In genomic region chr8:57588604-57589003, GRCm38 (mm10) we compare ENCODE assay signal across 15 mouse cellular contexts.
"Had no signal": no experiment of that assay in that cellular context is flagged by ENCODE, and none has a peak within 500 bp of the region (broad histone marks: within the 10 kb centered on the region; RNA-seq: fewer than 3 reads in every experiment).

No protein-coding gene starts in this region.

- H3K4me2 ChIP-seq: limb, embryonic 13.5 days; liver, embryonic 13.5 days; midbrain, embryonic 12.5 days; midbrain, embryonic 15.5 days; neural tube, embryonic 13.5 days had no signal

- H3K9ac ChIP-seq: limb, embryonic 13.5 days; liver, embryonic 13.5 days; midbrain, embryonic 12.5 days; midbrain, embryonic 15.5 days; neural tube, embryonic 13.5 days had no signal

- H3K4me3 ChIP-seq: layer of hippocampus, adult 2 months; limb, embryonic 10.5 days; limb, embryonic 13.5 days; liver, embryonic 13.5 days; midbrain, embryonic 12.5 days; midbrain, embryonic 15.5 days; neural tube, embryonic 13.5 days had no signal

- H3K36me3 ChIP-seq: liver, embryonic 13.5 days; midbrain, embryonic 12.5 days; midbrain, embryonic 15.5 days; neural tube, embryonic 13.5 days had no signal

- H3K9me3 ChIP-seq: limb, embryonic 10.5 days; limb, embryonic 13.5 days; liver, embryonic 13.5 days; midbrain, embryonic 12.5 days; midbrain, embryonic 15.5 days; neural tube, embryonic 13.5 days had no signal

- DNase-seq: kidney, adult 2 months; kidney, postnatal 25 days; liver; liver, embryonic 13.5 days; lung, adult 2 months; right cerebral cortex, postnatal 14 days; thymus, adult 18-20 months; thymus, postnatal 36 days had no signal

- H3K4me1 ChIP-seq: limb, embryonic 10.5 days; midbrain, embryonic 15.5 days had no signal

- ATAC-seq: midbrain, embryonic 15.5 days had no signal

- H3K27ac ChIP-seq: kidney, postnatal 0 days; layer of hippocampus, adult 2 months; limb, embryonic 10.5 days; limb, embryonic 13.5 days; liver, embryonic 13.5 days; midbrain, embryonic 12.5 days; midbrain, embryonic 15.5 days; neural tube, embryonic 13.5 days had no signal

- H3K27me3 ChIP-seq: limb, embryonic 13.5 days; liver, embryonic 13.5 days; midbrain, embryonic 12.5 days; midbrain, embryonic 15.5 days; neural tube, embryonic 13.5 days had no signal
